Mouse (Mus musculus) ES-E14 (cell line): ENCODE data around the gene Gm48552.

ENCODE experiments used
- HCFC1 ChIP-seq: IDR thresholded peaks from 2 replicates; pipeline ENCODE4 v1.6.1; 2012; ENCODE audit warnings: low read length, inconsistent platforms, borderline replicate concordance; ENCODE audit not compliant: insufficient read depth
- MAFK ChIP-seq: IDR thresholded peaks from 2 replicates; pipeline ENCODE4 v1.6.1; 2014; ENCODE audit warnings: mild to moderate bottlenecking, low read depth, low read length, inconsistent platforms; ENCODE audit not compliant: insufficient read depth

GRCm38 (mm10) chr10:81405588-81406201, 16.9 kb downstream of the Gm48552 start:
- no peak for TF ChIP-seq MAFK
- no peak for TF ChIP-seq HCFC1
